In the genomic region with DNA sequence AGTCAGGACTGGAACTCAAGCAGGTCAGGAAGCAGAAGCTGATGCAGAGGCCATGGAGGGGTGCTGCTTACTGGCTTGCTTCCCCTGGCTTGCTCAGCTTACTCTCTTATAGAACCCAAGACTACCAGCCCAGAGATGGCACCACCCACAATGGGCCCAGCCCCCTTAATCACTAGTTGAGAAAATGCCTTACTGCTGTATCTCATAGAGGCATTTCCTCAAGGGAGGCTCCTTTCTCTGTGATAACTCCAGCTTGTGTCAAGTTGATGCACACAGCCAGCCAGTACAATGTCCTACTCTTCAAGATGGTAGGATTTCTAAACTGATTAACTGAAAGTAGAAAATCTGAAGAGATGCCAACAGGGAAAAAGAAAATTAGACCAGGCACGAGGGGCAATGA, we compare ENCODE assay signal across 11 mouse cellular contexts. TPM values are rescaled to one million over a fixed set of nuclear protein-coding genes. Genes with fewer than 3 reads are reported as not detected.
"Had no signal": no experiment of that assay in that cellular context is flagged by ENCODE, and none has a peak within 500 bp of the region (broad histone marks: within the 10 kb centered on the region; RNA-seq: fewer than 3 reads in every experiment).

No protein-coding gene starts in this region.

RNA-seq across cellular contexts. Expression of gene Spata31d1d, which starts 9.5 kb away (rescaled TPM):
- polyA plus RNA-seq: neural tube, embryonic 14.5 days; neural tube, embryonic 15.5 days; small intestine, adult 2 months; spleen, adult 2 months; stomach, embryonic 14.5 days; stomach, embryonic 15.5 days; stomach, embryonic 16.5 days; stomach, postnatal 0 days; thymus, postnatal 0 days; urinary bladder, adult 2 months had no signal

RNA-seq across cellular contexts. Expression of gene Spata31d1b, which starts 10.0 kb away (rescaled TPM):
- polyA plus RNA-seq: neural tube, embryonic 14.5 days; neural tube, embryonic 15.5 days; small intestine, adult 2 months; spleen, adult 2 months; stomach, embryonic 14.5 days; stomach, embryonic 15.5 days; stomach, embryonic 16.5 days; stomach, postnatal 0 days; urinary bladder, adult 2 months had no signal

RNA-seq across cellular contexts. Expression of gene Spata31d1a, which starts 12.0 kb away (rescaled TPM):
- polyA plus RNA-seq: small intestine, adult 2 months; spleen, adult 2 months; stomach, embryonic 15.5 days; stomach, embryonic 16.5 days; stomach, postnatal 0 days; thymus, postnatal 0 days; urinary bladder, adult 2 months had no signal

RNA-seq across cellular contexts. Expression of gene 1700014D04Rik, which starts 24.5 kb away (rescaled TPM):
- polyA plus RNA-seq: small intestine, adult 2 months; stomach, embryonic 14.5 days; stomach, embryonic 15.5 days; stomach, embryonic 16.5 days; stomach, postnatal 0 days; thymus, postnatal 0 days; urinary bladder, adult 2 months had no signal

RNA-seq across cellular contexts. Expression of gene 4921517D22Rik, which starts 28.2 kb away (rescaled TPM):
- polyA plus RNA-seq: neural tube, embryonic 14.5 days; neural tube, embryonic 15.5 days; small intestine, adult 2 months; spleen, adult 2 months; stomach, embryonic 14.5 days; stomach, embryonic 15.5 days; stomach, embryonic 16.5 days; stomach, postnatal 0 days; thymus, adult 2 months; thymus, postnatal 0 days; urinary bladder, adult 2 months had no signal
